Mouse (Mus musculus): Measurements from ENCODE around the gene Cse1l. TPM values are rescaled to one million over a fixed set of nuclear protein-coding genes. Genes with fewer than 3 reads are reported as not detected.

Cse1l gene
- polyA plus RNA-seq, 1 experiment from 2014 or later, result 86.5 TPM

- no peaks in the 10 kb centered on the region for H3K4me1 ChIP-seq (ENCODE audit: control insufficient read depth, insufficient read depth, low read length)
- no peaks in the 10 kb centered on the region for H3K27me3 ChIP-seq (ENCODE audit: control insufficient read depth, insufficient read depth, low read length)
- H3K9me3 ChIP-seq (replicated peaks; ENCODE audit: control insufficient read depth, low read length), result no peaks in the 10 kb centered on the region
- H3K36me3 ChIP-seq (ENCODE audit: control insufficient read depth, insufficient read depth), result peaks cover 35% of the 10 kb centered on the region
- H3K9ac ChIP-seq (ENCODE audit: low read length), result no peak overlapping the region
- ATAC-seq (replicated peaks; ENCODE audit: extremely low read depth, insufficient read depth, low FRiP score), result no peak
- no peak overlapping the region for H3K4me2 ChIP-seq (ENCODE audit: low read depth, low read length)
- no peak overlapping the region for H3K27ac ChIP-seq (ENCODE audit: low read length)
- WGBS, result 88% methylated on average over 5 of the region's 5 CpGs
- no peak overlapping the region for H3K4me3 ChIP-seq (ENCODE audit: low read length)
Measured at GRCm38 (mm10) chr2:166893036-166893435, 12.8 kb upstream of the Cse1l start.

- ATAC-seq (replicated peaks; ENCODE audit: extremely low read depth, insufficient read depth, low FRiP score), result no peak
- Histone ChIP-seq H3K27ac (ENCODE audit: low read length) (no peak overlapping the region), H3K4me2 (ENCODE audit: low read depth, low read length) (no peak overlapping the region), H3K36me3 (ENCODE audit: control insufficient read depth, insufficient read depth) (peaks cover 35% of the 10 kb centered on the region), H3K4me1 (ENCODE audit: control insufficient read depth, insufficient read depth, low read length) (no peaks in the 10 kb centered on the region), H3K9me3 (replicated peaks; ENCODE audit: control insufficient read depth, low read length) (no peaks in the 10 kb centered on the region), H3K4me3 (ENCODE audit: low read length) (no peak overlapping the region), H3K27me3 (ENCODE audit: control insufficient read depth, insufficient read depth, low read length) (no peaks in the 10 kb centered on the region), H3K9ac (ENCODE audit: low read length) (no peak overlapping the region)
- WGBS, result 84% methylated on average over 13 of the region's 13 CpGs
Measured at GRCm38 (mm10) chr2:166896368-166896767, 9.5 kb upstream of the Cse1l start.

DNA sequence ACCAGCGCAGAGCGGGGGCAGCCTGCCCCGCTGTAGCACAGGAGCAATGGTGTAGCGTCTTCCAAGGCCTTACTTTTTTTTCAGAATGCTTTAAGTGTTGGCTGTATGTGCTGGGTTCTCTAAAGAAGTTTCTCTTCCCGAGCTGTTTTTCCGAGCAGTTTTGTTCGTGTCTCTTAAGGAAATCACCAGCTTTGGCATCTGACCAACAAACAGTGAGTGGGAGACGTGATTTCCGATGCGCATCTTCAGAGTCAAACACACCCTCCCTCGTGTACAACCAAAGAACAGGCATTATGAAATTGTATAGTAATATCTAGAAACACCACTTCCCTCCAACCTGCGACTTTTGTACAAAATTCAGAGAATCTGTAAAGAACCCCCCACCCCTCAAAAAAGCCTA, 8.9 kb upstream of the Cse1l start:
- WGBS, result 83% methylated on average over 12 of the region's 12 CpGs
- H3K27me3 ChIP-seq (ENCODE audit: control insufficient read depth, insufficient read depth, low read length), result no peaks in the 10 kb centered on the region
- no peak overlapping the region for H3K4me2 ChIP-seq (ENCODE audit: low read depth, low read length)
- no peaks in the 10 kb centered on the region for H3K9me3 ChIP-seq (replicated peaks; ENCODE audit: control insufficient read depth, low read length)
- H3K4me1 ChIP-seq (ENCODE audit: control insufficient read depth, insufficient read depth, low read length), result no peaks in the 10 kb centered on the region
- H3K4me3 ChIP-seq (ENCODE audit: low read length), result no peak overlapping the region
- peaks cover 29% of the 10 kb centered on the region for H3K36me3 ChIP-seq (ENCODE audit: control insufficient read depth, insufficient read depth)
- no peak overlapping the region for H3K9ac ChIP-seq (ENCODE audit: low read length)
- no peak for ATAC-seq (replicated peaks; ENCODE audit: extremely low read depth, insufficient read depth, low FRiP score)
- no peak overlapping the region for H3K27ac ChIP-seq (ENCODE audit: low read length)

DNA sequence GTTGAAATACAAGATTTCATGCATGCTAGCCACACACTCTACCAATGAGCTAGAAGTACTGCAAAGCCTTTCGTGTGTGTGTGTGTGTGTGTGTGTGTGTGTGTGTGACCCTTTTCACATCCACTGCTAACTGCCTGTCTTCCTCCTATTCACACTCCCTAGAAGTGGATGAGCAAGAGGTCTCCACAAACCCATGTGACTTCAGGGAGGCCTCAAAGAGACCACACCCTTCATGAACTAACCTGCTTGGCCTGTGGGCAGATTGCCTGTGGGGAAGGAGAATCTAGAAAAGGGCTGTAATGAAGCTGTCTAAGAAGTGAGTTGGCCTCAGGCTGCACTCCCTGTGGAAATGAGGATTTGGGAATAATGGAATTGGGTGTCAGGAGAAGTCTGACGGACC, 6.7 kb upstream of the Cse1l start:
- ATAC-seq (replicated peaks; ENCODE audit: extremely low read depth, insufficient read depth, low FRiP score), result no peak
- no peaks in the 10 kb centered on the region for H3K27me3 ChIP-seq (ENCODE audit: control insufficient read depth, insufficient read depth, low read length)
- H3K36me3 ChIP-seq (ENCODE audit: control insufficient read depth, insufficient read depth), result peaks cover 13% of the 10 kb centered on the region
- no peak overlapping the region for H3K9ac ChIP-seq (ENCODE audit: low read length)
- H3K4me1 ChIP-seq (ENCODE audit: control insufficient read depth, insufficient read depth, low read length), result no peaks in the 10 kb centered on the region
- no peak overlapping the region for H3K4me2 ChIP-seq (ENCODE audit: low read depth, low read length)
- 88% methylated on average over 2 of the region's 2 CpGs for WGBS
- no peaks in the 10 kb centered on the region for H3K9me3 ChIP-seq (replicated peaks; ENCODE audit: control insufficient read depth, low read length)
- H3K4me3 ChIP-seq (ENCODE audit: low read length), result no peak overlapping the region
- no peak overlapping the region for H3K27ac ChIP-seq (ENCODE audit: low read length)

- H3K9me3 ChIP-seq (replicated peaks; ENCODE audit: control insufficient read depth, low read length), result no peaks in the 10 kb centered on the region
- ATAC-seq (replicated peaks; ENCODE audit: extremely low read depth, insufficient read depth, low FRiP score), result no peak
- no peaks in the 10 kb centered on the region for H3K4me1 ChIP-seq (ENCODE audit: control insufficient read depth, insufficient read depth, low read length)
- H3K36me3 ChIP-seq (ENCODE audit: control insufficient read depth, insufficient read depth), result peaks cover 8% of the 10 kb centered on the region
- H3K27me3 ChIP-seq (ENCODE audit: control insufficient read depth, insufficient read depth, low read length), result no peaks in the 10 kb centered on the region
- H3K27ac ChIP-seq (ENCODE audit: low read length), result no peak overlapping the region
- WGBS, result 71% methylated on average over 3 of the region's 3 CpGs
- no peak overlapping the region for H3K4me2 ChIP-seq (ENCODE audit: low read depth, low read length)
- no peak overlapping the region for H3K9ac ChIP-seq (ENCODE audit: low read length)
- H3K4me3 ChIP-seq (ENCODE audit: low read length), result no peak overlapping the region
Measured at GRCm38 (mm10) chr2:166899746-166900145, 6.1 kb upstream of the Cse1l start.

- H3K4me1 ChIP-seq (ENCODE audit: control insufficient read depth, insufficient read depth, low read length), result peaks cover 4% of the 10 kb centered on the region
- H3K4me3 ChIP-seq (ENCODE audit: low read length), result no peak overlapping the region
- no peak overlapping the region for H3K4me2 ChIP-seq (ENCODE audit: low read depth, low read length)
- H3K9me3 ChIP-seq (replicated peaks; ENCODE audit: control insufficient read depth, low read length), result no peaks in the 10 kb centered on the region
- no peak for ATAC-seq (replicated peaks; ENCODE audit: extremely low read depth, insufficient read depth, low FRiP score)
- H3K36me3 ChIP-seq (ENCODE audit: control insufficient read depth, insufficient read depth), result peaks cover 2% of the 10 kb centered on the region
- H3K27ac ChIP-seq (ENCODE audit: low read length), result no peak overlapping the region
- no peaks in the 10 kb centered on the region for H3K27me3 ChIP-seq (ENCODE audit: control insufficient read depth, insufficient read depth, low read length)
- no peak overlapping the region for H3K9ac ChIP-seq (ENCODE audit: low read length)
- WGBS, result 89% methylated on average over 8 of the region's 8 CpGs
Measured at GRCm38 (mm10) chr2:166900792-166901505, 4.9 kb upstream of the Cse1l start.

- no peaks in the 10 kb centered on the region for H3K27me3 ChIP-seq (ENCODE audit: control insufficient read depth, insufficient read depth, low read length)
- WGBS, result 88% methylated on average over 6 of the region's 6 CpGs
- no peak overlapping the region for H3K4me2 ChIP-seq (ENCODE audit: low read depth, low read length)
- H3K27ac ChIP-seq (ENCODE audit: low read length), result no peak overlapping the region
- no peaks in the 10 kb centered on the region for H3K36me3 ChIP-seq (ENCODE audit: control insufficient read depth, insufficient read depth)
- H3K9me3 ChIP-seq (replicated peaks; ENCODE audit: control insufficient read depth, low read length), result no peaks in the 10 kb centered on the region
- no peak overlapping the region for H3K4me3 ChIP-seq (ENCODE audit: low read length)
- ATAC-seq (replicated peaks; ENCODE audit: extremely low read depth, insufficient read depth, low FRiP score), result no peak
- peaks cover 14% of the 10 kb centered on the region for H3K4me1 ChIP-seq (ENCODE audit: control insufficient read depth, insufficient read depth, low read length)
- H3K9ac ChIP-seq (ENCODE audit: low read length), result no peak overlapping the region
Measured at GRCm38 (mm10) chr2:166903719-166904282, 2.0 kb upstream of the Cse1l start.

DNA sequence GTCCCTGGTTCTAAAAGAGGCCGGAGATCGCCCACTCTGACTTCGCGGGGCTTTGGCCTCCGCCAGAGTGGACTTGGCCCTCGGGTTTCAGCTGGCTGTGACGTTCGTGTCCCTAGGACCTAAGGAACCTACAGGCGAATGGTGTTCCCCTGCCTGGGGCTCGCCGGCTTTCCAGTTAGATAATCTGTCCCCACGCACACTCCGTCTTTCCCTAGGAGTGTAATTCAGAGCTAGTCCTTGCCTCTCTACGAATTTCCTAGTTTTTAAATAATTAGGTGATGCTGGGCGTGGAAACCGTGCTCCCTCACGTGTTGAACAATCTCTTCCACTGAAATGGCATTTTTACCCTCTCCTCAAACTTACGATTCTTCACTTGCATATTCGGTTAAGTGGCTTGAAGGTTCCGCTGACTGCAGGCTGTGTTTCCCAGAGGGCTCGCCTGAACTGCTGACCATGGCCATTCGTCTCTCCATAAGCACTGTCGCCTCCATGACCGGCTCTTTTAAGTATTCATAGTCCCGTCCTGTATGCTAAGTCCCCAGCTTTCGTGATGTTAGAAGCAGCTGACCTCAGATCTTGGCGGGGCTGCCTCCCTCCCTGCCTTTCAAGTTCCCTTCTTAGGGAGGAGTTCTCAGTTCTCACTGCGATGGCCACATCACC, 813 bp downstream of the Cse1l start:
- Histone ChIP-seq H3K36me3 (ENCODE audit: control insufficient read depth, insufficient read depth) (0 out of 2 replicates have a peak, but pooled peaks cover 3% of the 10 kb centered on the region), H3K27me3 (ENCODE audit: control insufficient read depth, insufficient read depth, low read length) (no peaks in the 10 kb centered on the region), H3K9me3 (replicated peaks; ENCODE audit: control insufficient read depth, low read length) (no peaks in the 10 kb centered on the region), H3K4me2 (ENCODE audit: low read depth, low read length) (peak overlapping the region; percentile 98), H3K4me1 (ENCODE audit: control insufficient read depth, insufficient read depth, low read length) (peaks cover 20% of the 10 kb centered on the region), H3K4me3 (ENCODE audit: low read length) (peak overlapping the region; percentile 93), H3K9ac (ENCODE audit: low read length) (peak overlapping the region; percentile 97), H3K27ac (ENCODE audit: low read length) (peak overlapping the region; percentile 100)
- under 1% methylated on average over 28 of the region's 28 CpGs for WGBS
- no peak; the same call in 1 of the 2 replicates for ATAC-seq (replicated peaks; ENCODE audit: extremely low read depth, insufficient read depth, low FRiP score)

GRCm38 (mm10) chr2:166909729-166910128, 3.9 kb downstream of the Cse1l start:
- 58% methylated on average over 3 of the region's 3 CpGs for WGBS
- H3K27ac ChIP-seq (ENCODE audit: low read length), result 0 out of 2 replicates have a peak overlapping the region, but pooled peaks have one; percentile 25
- H3K4me3 ChIP-seq (ENCODE audit: low read length), result no peak overlapping the region
- H3K4me2 ChIP-seq (ENCODE audit: low read depth, low read length), result no peak overlapping the region
- H3K36me3 ChIP-seq (ENCODE audit: control insufficient read depth, insufficient read depth), result 0 out of 2 replicates have a peak, but pooled peaks cover 3% of the 10 kb centered on the region
- H3K27me3 ChIP-seq (ENCODE audit: control insufficient read depth, insufficient read depth, low read length), result no peaks in the 10 kb centered on the region
- H3K9ac ChIP-seq (ENCODE audit: low read length), result no peak overlapping the region
- no peaks in the 10 kb centered on the region for H3K9me3 ChIP-seq (replicated peaks; ENCODE audit: control insufficient read depth, low read length)
- peaks cover 23% of the 10 kb centered on the region for H3K4me1 ChIP-seq (ENCODE audit: control insufficient read depth, insufficient read depth, low read length)
- ATAC-seq (replicated peaks; ENCODE audit: extremely low read depth, insufficient read depth, low FRiP score), result no peak

Data from heart, embryonic 16.5 days (tissue).